Mouse (Mus musculus): ENCODE results near the gene Dvl1.

Gene Dvl1

DNA sequence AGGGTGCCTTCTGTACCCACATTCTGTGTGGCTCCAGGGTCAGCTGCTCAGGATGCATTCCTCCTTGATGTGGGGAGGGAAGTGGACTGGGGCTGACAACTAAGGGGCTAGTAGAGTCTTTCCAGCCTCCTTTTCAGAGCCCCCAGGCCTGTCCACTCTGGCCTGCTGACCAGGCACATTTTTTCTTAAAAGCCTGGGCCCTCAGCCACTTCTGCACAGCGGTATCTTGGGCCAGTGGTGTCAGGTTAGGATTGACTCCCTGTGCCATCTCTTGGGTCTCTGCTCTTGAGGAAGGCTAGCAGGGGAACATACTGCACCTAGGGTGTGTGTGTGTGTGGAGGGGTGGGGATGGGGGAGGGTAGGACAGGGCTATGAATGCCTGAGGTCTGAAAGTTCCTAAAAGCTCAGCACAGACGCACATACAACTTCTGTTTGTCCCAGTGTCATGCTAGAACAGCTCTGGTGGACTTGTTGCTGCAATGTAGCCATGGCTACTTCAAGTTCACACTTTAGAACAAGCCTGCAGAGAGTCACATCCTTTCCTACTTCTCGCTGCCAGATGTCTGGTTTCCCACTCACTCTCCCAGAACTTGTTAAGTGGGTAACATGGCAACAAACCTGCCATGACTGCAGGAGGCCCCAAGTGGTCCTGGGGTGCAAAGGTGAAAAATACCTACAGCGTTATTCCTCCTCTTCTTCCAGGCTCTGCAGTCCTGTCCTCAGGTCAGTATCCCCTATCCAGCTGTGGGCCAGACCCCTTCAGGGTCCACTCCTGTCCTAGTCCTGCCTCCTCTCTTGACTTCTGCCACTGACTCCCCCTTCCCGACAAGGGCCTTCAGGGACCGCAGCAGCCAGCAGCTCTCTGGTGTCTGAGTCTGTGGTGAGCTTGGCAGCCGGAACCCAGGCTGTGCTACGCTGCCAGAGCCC lies 6.9 kb upstream of the Dvl1 start:
- peak; percentile 46 for DNase-seq (ENCODE audit: low read depth)

GRCm38 (mm10) chr4:155841003-155841454 lies 6.2 kb upstream of the Dvl1 start:
- peak; percentile 86 for DNase-seq (ENCODE audit: low read depth)

DNA sequence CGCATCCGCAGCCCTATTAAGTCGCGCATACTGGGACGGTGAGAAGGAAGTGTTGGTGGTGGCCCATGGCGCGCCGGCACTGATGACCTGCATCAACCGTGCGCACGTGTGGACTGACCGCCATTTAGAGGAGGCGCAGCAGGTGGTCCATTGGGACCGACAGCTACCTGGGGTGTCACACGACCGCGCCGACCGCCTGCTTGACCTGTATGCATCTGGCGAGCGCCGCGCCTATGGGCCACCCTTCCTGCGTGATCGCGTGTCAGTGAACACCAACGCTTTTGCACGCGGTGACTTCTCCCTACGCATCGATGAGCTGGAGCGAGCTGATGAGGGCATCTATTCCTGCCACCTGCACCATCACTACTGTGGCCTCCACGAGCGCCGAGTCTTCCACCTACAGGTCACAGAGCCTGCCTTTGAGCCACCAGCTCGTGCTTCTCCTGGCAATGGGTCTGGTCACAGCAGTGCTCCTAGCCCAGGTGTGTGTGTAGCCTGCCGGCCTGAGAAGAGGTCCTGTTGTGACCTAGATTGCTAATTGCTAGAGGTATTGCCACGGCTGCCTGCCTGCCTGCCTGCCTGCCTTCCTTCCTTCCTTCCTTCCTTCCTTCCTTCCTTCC lies 5.4 kb upstream of the Dvl1 start:
- DNase-seq (ENCODE audit: low read depth), result peak; percentile 26

GRCm38 (mm10) chr4:155843231-155843630 lies 4.0 kb upstream of the Dvl1 start:
- no peak for DNase-seq (ENCODE audit: low read depth)

DNA sequence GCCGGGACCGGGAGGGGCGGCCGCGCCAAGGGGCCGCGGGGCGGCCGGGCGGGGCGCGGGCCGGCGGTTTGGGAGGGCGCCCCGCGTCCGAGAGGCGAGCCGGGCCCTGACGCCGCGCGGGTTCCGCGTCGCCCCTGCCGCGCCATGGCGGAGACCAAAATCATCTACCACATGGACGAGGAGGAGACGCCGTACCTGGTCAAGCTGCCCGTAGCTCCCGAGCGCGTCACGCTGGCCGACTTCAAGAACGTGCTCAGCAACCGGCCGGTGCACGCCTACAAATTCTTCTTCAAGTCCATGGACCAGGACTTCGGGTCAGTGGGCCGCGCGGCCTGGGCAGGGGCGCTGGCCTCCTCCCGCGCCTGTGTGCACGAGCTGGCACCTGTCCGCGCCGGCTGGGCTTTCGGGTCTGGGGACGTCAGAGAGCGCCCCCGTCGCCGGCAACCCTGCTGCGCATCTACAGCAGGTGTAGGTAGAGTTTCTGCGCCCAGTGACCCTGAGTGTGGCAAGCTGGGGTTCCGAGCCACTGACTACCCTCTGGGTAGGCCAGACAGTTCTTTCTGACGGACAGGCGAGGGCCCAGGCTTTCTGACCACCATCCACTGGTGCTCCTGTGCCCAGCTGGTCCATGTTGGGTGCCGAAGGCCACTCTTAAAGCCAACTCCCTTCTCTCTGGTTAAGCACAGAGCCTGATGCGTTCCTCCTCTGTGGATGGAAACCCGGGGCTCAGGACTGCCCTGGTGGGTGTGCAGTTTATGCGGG lies 570 bp downstream of the Dvl1 start:
- DNase-seq (ENCODE audit: low read depth), result peak; percentile 64

DNA sequence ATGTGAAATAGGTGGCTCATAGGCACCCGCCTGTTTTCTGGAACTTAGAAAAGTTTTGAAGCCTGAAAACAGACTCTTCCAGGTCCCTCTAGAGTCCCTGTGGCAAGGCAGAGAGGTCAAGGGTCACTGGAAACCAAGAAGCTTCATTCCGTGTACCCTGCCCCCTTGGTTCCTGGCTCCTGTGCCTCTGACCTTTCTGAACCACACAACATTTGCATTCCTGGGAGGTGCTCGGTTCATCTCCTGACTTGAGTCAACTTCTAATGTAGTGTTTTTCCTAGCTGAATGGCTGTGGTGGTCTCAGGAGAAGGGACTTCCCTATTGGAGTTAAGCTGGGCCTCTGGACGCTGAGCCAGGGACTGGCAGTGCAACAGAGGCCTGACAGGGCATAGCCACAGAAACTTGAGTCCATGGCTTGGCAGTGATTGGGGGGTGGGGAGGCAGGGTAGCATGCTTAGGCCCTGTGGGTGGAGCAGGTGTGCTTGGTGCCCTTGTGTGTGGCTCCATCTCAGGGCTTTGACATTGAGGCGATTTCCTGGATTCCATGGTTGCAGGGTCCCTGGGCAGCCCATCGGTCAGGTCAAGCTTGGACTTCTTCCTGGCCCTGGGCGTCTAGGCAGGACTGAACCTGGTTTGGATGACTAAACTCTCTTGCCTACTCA lies 1.4 kb downstream of the Dvl1 start:
- DNase-seq (ENCODE audit: low read depth), result peak; percentile 25

DNA sequence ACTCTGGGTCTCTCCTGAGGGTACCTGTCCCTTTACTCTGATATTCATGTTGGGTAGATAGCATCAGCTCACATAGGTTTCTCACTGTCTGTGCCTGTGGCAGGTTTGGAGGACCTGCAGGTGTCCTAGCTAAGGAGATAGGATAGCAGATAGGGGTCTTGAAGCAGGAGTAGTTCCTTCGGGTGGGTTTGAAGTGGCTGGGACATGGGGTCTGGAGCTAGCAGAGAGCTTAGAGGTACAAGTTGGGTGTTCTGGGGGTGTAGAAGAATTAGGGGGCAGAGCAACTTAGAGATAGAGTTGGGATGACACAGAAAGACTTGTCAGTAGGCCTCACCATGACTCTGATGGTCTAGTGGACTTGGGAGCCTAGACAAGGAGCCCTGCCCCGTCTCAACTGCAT lies 2.2 kb downstream of the Dvl1 start:
- DNase-seq (ENCODE audit: low read depth), result no peak

DNA sequence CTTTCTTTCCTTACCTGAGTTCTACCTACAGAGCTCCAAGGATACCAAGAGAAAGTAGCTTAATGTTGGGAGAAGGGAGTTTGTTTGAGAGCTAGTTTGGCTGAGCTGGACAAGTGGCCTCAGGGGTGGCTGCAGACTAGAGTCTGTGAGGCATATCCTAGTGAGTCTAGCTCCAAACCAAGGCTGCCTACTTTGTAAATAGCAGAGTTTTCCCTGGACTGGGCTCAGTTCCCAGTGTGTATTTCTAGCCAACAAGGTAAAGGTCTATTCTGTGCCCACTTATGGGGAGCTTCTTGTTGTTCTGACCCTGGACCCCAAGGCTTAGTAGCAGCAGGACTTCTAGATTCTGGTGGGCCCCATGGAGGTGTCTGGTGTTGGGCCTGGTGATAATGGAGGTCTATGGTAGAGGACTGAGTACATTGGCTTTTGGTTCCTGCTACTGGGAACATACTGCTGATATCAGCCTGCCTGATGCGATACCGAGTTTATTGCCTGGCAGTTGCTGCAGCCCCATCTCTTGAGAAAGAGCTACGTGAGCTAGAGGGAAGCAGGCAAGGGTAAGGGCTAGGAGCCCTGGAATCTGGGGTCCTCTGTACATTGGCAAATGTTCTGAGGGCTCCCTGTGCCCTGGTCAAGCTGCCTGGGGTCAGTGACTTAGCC lies 2.7 kb downstream of the Dvl1 start:
- DNase-seq (ENCODE audit: low read depth), result no peak

DNA sequence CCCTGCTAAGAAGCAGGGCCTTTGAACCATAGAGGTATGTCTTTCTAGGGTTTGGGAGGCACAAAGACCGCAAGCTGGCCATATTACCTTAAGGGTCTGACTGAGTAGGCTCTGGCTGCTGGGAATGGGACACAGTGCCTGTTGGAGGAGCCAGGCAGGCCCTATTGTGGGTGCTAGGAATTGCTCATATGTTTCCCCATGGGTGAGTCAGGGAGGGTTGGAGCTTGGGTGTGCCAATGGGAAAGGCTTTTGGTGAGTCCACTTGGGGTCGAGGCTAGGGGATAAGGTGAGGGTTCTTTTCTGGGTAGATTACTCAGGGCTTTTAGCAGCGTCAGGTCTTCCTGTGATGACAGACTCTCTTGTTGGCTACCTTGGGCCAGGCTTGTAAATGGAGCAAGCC lies 4.2 kb downstream of the Dvl1 start:
- no peak for DNase-seq (ENCODE audit: low read depth)

GRCm38 (mm10) chr4:155851951-155852411 lies 4.8 kb downstream of the Dvl1 start:
- no peak for DNase-seq (ENCODE audit: low read depth)

- no peak for DNase-seq (ENCODE audit: low read depth)
Observed at GRCm38 (mm10) chr4:155853421-155853820, 6.2 kb downstream of the Dvl1 start.

DNA sequence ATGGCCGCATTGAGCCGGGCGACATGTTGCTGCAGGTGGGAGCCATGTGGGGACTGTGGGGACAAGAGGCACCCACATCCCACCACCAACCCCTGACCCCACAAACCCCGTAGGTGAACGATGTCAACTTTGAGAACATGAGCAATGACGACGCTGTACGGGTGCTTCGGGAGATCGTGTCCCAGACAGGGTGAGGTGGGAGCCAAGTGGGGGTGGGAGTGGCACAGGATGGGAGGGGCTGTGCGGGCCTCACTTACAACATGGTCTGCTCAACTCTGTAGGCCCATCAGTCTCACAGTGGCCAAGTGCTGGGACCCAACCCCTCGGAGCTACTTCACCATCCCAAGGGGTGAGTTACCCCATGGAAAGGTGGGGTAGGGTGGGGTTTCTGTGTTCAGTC lies 7.8 kb downstream of the Dvl1 start:
- no peak for DNase-seq (ENCODE audit: low read depth)

DNA sequence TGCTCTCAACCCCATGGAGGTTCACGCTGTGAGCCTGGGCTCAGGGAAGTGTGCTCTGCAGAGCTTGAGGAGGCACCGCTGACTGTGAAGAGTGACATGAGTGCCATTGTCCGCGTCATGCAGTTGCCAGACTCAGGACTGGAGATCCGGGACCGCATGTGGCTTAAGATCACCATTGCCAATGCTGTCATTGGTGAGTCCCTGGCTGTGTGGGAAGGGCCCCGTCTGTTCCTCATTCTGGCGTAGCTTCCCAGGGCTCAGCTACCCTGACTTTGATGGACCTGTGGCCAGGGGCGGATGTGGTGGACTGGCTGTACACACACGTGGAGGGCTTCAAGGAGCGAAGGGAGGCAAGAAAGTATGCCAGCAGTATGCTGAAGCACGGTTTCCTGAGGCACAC lies 8.9 kb downstream of the Dvl1 start:
- DNase-seq (ENCODE audit: low read depth), result no peak

DNA sequence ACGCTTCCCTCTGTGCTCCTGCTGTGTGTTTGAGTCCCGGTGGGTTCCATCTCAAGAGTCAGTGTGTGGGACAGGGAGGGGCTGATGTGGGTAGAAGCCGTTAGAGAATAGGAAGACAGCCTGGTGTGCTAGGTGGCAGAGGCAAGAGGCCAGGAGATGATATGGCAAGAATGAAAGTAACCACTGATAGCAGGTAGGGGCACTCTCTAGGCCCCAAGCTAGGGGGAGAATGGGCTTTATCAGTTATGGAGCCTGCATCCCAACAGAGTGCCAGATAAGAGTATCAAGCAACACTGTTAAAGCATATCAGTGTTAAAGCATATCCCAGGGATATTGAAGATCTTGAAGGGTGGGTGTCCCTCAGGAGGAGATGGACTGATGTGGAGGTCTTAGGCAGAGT lies 9.7 kb downstream of the Dvl1 start:
- no peak for DNase-seq (ENCODE audit: low read depth)

DNA sequence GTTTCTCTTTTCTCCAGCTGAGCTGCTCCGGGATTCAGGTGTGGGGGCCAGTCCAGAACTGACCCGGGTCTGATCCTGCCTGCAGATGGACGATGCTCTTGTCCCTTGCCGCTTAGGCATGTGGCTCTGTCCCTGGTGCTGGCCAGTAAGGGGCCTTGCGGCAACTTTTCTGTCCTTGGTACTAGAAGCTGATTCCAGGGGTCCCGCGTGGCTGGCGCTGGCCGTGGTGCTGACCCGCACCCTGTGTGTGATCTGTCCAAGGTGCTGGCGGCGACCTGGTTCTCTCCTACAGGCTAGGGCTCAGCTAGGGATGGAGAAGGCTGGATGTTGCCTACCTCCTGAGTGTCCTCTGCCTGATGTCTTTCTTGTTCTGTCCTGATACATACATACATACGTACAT lies 12.1 kb downstream of the Dvl1 start:
- DNase-seq (ENCODE audit: low read depth), result no peak

- no peak for DNase-seq (ENCODE audit: low read depth)
Observed at GRCm38 (mm10) chr4:155861787-155862186, 14.6 kb downstream of the Dvl1 start.

DNA sequence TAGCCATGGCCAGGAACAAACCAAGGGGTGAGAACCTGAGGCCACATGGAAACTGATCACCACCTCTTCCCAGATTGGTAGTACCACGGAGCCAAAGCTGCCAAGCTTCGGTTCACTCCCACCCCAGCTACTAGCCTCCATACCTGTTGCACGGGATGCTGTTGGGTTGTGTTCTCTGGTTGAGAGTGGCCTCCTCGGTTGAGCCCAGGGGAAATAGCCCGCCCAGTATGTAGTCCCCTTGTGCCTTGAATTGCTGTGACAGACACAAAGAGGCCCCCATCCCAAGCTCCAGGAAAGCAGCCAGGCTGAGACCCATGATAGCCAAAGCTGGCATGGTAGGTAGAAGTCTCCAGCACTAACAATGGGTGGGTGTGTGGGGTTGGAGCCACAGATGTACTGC lies 15.8 kb downstream of the Dvl1 start, which contains the start of gene Tas1r3:
TSS of gene Tas1r3 (minus strand) at position 362 of the 400 bp plus-strand sequence.
- DNase-seq (ENCODE audit: low read depth), result no peak

GRCm38 (mm10) chr4:155868614-155869298 lies 21.6 kb downstream of the Dvl1 start:
- peak; percentile 20 for DNase-seq (ENCODE audit: low read depth)

- peak; percentile 95 for DNase-seq (ENCODE audit: low read depth)
Observed at GRCm38 (mm10) chr4:155869317-155870033, 22.3 kb downstream of the Dvl1 start, which contains the start of the genes Cptp and Ints11. TSS of gene Cptp (minus strand) at chr4:155869440. TSS of gene Ints11 (plus strand) at chr4:155869546.

GRCm38 (mm10) chr4:155871404-155871803 lies 24.2 kb downstream of the Dvl1 start:
- no peak for DNase-seq (ENCODE audit: low read depth)

Data from naive thymus-derived CD4-positive, alpha-beta T cell, adult 2 months (primary cell).